Mouse (Mus musculus) kidney, postnatal 25 days (tissue): ENCODE measurements around the gene Hdac4.
A peak's percentile ranks its signal among the peaks of the same experiment; 100 is the strongest.

ENCODE experiments used
- DNase-seq, 2 experiments: peaks; one replicate each; pipeline ENCODE4 v3.0.0; 2021; ENCODE audit warnings: mixed read lengths in 2 of 2

The Hdac4 gene

DNA sequence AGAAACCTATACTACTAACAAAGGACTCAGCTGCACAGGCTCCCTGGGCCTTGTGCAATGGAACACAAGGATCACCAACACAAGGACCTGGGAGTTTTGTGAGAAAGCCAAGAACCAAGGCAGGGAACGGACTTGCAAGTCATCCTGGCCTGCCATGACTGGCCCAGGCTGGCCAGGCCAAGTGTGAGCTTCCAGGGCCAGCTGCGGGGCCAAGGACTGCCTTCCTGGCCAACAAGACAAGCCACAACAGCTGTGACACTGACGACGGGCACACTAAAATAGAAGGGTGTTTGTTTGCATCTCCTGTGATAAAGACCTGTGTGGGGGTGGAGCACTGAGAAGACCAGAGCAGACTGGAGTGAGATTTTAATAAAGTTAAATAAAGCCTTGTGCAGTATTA is 96.0 kb downstream of the Hdac4 start:
- peak; percentile 9 to 53 for DNase-seq

DNA sequence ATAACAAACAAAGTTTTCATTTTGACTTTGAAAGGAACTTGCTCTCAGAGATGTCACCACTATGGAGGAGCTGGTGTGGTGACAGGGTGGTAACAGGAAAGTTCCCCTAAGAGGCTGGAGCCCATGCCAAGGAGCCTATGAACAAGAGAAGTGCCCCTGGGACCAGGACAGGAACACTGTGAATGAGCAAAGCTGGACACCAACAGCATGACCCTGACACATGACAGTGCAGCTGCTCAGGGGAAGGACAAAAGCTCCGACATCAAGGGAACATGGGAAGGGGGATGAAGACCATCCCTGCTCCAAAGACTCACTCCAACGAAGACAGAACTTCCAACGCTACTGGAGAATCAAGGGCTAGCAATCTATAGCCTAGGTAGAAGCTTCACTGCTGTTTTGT is 97.0 kb downstream of the Hdac4 start:
- DNase-seq = no peak

DNA sequence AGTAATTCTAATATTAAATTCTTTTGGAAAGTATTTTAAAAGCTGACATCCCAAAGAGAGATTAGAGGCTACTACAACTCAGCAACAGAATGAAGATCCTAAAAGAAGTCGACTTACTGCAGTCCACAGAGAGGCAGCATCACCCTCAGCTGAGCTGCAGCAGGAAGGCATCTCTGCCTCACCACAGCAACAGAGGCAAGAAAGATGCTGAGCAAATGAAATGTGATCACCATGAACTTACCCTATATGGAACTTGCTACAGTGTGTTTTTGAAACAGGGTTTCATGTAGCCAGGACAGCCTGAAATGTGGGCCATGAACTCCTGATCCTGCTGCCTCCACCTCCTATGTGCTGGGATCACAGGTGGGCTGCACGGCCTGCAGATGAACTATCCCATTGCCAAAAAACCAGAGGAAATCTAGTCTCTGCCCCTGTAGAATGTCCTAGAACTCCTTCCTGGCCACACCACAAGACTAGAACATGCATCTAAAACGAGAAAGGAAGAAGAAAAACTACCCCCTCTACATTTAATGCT is 98.4 kb downstream of the Hdac4 start:
- DNase-seq = no peak

DNA sequence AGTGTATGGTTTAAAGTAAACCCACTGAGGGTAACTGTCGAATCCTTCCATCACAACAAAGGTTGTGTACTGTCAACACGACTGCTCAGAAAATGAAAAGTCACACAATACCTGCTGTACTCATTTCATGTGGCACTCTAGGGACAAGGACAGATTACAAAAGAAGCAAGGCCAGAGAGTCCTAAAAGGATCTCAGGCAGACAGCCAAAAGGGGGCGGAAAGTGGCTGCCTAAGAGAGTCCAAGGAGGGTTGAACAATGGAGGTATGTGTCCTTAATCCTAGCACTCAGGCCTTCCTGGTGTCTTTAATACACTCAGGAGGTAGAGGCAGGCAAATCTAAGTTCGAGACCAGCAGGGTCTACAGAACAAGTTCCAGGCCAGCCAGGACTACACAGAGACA is 103.2 kb downstream of the Hdac4 start:
- no peak for DNase-seq

DNA sequence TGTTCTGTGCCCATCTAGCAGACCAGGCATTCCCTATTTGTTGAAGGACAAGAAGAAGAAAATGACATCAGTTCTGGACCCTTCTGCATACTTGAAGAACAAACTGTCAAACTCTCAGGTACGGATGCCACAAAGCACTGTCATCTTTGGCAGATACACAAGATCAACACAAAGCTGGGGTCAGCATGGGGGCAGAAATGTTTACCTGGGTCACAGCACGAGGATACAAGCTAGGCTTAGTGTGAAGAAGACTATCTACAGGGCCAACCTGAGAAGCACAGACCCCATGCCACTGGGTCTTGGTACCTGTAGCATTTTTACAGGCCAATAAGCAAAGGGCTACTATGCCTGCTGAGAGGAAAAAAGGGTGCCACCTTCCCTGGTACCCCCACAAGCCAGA is 107.7 kb downstream of the Hdac4 start:
- DNase-seq = no peak

DNA sequence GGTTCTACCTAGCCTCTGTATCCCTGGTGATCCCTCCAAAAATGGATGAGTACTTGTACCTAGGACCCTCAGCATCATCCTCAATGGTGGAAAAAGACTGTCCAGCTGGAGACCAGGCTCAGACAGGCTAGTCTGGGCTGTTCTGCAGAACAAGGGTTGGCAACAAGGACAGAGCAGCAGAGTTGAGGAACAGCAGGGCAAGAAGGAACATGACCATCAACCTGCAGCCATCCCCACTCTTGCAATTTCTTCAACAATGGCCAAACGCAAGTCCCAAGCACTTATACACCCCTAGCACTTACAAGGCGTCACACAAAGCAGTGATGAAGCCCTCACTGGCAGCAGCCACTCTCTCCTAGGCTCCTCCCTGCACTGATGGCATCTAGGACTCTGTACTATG is 108.2 kb downstream of the Hdac4 start:
- DNase-seq = peak in 1 of 2 experiments; percentile 14

DNA sequence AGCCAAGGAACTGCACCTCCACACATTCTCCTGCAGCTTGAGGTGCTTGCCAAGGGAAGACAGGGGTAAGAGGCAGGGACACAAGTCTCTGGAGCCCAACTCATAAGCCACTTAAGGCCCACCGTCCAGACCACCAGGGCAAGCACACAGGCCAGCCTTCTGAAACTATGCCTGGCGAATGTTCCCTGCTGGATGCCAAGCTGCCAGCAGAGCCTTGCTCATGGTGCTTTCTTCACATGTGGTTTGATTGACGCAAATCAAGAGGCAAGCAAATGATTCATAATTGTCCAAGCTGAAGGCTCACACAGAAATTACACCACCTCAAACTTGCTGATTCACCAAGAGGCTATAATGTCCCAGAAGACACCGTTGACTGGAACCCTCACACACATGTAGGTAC is 108.7 kb downstream of the Hdac4 start:
- DNase-seq = no peak

DNA sequence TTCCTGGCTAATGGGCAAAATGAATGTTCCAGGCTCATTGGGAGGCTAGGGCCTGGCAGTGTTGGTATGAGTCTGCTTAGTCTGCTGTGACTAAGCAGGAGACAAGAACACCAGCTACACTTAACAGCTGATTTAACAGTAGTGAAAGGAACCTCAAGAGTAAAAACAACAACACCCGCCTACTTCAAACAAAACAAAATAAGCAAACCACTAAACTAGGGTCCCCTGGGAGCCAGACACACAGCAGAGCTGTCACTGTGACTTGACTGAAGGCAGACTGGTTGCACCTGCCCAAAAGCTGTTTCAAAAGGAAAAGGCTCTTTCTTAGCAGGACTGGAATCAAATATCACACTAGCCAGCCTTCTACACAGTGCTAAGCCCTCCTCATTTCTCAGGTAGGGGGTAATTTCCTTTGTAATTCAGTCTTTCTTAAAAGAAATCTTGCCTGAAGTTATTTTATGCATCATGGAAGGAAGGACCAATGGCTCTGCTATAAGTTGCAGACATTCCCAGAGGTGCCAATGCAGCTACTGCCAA is 109.2 kb downstream of the Hdac4 start:
- no peak for DNase-seq

DNA sequence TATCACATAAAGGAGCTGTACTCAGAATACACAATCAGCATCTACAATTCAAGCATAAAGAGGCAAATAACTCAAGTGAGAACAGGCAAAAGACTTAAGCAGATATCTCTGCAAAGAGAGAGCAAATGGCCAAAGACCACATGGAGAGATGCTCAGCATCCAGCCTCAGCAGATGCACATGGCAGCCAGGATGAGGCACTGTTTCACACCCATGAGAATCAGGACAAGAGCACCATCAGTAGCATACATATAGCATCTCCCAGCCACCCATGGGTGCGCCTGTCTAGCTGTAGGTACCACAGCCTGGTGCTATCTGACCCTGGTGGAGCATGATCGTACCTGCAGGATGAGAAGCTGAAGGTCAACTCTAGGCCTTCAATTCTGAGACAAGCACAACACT is 110.8 kb downstream of the Hdac4 start:
- DNase-seq = no peak

DNA sequence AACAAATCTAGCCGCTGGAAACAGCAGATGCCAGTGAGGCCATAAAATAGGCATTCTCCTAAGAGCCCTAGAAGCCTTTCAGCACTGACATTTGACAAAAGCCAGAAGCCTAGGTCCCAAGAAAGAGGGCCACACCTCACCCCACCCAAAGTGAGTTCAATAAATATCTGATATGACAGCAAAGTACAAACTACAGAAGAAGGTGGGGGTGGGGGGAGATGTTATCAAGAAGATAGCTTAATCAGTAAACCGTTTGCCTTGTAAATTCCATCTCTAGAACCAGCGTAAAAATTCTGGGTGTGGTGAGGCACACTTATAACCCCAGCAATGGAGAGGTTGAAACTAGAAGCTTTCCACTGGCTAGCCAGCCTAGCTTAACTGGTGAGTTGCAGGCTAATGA is 111.5 kb downstream of the Hdac4 start:
- no peak for DNase-seq

DNA sequence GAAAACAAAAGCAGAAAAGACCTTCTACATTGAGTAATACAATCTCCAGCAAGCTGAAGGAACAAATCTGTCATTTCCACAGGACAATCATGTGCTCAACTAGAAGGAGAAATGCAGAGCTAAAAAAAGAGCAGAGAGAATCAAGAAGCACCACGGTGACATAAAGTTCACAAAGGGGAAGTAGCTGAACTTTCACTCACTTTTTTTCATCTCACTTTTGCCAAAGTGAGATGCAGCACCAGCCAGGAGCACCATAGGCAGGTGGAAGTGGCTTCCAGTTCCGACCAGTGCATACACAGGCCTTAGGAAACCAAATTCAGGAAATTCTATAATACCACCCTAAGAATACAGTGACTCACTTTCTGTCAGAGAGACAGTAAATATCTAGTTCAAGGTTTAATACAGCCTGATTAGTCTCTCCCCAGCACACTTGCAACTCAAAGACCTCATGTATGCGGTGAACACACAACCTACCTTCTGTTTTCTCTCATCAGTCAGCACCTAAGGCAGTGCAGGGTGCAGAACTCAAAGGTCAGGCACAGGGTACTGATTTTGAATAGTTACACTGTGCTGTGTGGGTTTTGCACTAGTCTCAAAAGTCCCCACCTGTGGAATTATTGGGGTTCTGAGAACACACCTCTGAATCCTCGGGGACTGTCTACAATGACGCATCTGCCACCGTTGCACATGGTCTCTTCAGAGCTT is 112.5 kb downstream of the Hdac4 start:
- no peak for DNase-seq

DNA sequence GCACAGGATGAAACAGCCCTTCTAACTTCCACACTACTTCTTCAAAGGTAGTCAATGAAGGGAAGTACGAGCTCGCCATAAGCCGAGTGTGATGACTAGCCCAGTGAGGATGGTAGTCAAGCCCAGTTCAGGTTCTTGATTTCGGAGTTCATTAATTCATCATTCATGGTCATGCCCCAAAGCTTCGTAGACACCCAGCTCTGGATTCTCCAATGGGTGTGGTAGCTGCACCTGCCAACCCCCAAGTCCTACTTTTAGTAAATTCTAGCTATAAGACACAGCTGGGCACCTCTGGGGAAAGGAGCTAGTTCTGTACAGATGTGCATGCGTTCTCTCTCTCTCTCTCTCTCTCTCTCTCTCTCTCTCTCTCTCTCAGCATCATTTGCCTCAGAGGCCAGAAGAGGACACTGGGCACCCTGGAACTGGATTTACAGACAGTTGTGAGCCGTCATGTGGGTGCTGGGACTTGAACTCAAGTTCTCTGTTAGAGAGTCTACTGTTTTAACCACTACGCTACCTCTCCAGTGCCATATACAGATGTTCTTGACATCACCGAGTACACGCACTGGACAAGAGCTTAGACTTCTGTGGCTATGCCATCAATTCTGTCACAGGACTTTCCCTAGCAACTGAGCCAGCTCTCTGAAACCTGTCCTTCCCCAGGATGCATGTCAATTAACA is 113.2 kb downstream of the Hdac4 start:
- no peak for DNase-seq

DNA sequence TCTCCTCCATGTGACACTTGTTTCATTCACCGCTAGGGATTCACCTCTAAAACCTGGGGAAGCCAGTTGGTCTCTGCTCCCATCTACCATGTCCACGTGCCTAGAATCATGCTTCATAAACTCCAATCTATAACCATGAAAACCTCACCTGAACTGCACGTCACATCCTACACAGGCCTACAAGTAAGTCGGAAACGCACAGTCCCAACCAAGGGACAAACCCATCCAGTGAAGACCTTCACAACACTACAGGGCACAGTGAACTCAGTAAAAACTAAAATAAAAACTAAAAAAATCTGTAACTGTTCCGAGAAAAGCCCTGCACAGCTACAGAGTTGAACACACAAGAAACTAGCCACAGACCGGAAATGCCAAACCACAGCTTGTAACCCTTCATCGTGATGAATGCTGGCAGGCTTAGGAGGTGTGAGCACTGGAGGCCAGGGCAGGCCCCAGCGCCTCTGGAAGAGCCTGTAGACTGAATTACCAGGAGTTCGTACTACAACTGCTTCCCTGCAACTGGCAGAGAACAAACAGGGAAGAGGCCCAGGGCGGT is 115.4 kb downstream of the Hdac4 start:
- DNase-seq = peak in 1 of 2 experiments; percentile 18

DNA sequence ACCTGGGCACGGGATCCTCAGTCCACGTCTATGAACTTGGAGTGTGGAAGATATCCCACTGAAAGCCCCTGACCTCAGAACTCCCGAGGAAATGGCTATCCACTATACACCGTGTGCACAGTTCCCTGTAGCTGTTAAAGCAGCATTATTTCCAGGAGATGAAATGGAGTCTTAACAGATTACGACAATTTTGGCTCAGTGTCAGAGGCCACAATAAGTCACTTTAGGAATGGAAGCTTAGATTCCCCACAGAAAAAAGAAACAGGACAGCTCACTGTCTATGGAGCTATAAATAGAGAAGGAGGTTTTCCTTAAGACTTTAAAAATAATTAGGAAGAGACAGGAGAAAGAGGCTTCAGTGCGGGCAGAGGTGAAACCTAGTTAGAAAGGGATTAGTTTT is 120.2 kb downstream of the Hdac4 start:
- peak in 1 of 2 experiments; percentile 30 for DNase-seq

DNA sequence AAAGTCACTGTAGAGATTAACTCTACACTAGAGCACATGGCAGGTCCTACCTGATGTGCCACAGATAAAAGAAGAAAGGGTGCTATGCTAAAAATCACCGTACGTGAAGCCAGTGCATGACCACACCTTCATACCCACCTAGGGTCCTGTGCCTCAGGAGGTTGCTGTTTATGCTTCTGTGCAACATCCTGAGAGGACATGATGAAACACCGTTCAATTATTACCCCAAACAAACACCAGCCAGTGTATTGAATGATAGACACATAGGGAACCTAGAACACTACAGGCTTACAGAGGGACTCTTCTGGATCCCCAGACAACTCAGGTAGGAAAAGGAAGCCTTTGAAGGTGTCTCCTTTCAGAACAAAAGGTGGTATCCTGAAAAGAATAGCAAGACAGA is 120.8 kb downstream of the Hdac4 start:
- no peak for DNase-seq

DNA sequence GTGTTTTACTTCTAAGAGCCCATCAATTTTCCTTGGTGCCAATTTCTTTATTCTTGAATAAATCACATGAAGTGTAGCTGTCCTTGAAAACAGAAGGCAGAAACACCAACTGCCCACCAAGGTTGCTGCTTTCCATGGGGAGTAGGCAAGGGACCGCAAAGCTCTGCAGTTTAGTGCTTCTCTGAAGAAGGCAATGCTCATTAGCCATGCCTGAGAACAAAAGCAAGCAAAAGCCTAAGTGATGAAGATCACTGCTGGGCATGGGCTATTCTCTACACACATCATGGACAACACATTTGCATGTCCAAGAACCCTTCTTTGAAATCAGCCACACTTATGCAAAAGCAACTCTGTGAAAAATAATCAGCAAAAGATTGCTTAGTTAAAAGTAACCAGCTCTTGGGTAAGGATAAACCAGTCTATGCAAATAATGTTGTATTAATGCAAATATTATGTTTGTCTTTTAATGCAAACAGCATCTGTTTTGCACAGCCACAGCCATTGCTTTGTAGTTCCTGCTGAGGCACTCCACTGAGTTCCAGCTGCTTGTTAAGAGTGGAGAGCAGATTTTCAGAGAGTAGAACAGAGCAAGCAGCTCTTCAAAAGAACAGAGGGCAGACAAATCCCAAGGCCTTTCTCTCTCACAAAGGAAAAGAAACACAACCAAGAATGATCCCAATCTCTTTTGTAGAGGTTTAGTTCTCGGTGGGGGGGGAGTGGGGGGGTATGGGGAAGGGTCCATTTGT is 125.4 kb downstream of the Hdac4 start:
- no peak for DNase-seq

DNA sequence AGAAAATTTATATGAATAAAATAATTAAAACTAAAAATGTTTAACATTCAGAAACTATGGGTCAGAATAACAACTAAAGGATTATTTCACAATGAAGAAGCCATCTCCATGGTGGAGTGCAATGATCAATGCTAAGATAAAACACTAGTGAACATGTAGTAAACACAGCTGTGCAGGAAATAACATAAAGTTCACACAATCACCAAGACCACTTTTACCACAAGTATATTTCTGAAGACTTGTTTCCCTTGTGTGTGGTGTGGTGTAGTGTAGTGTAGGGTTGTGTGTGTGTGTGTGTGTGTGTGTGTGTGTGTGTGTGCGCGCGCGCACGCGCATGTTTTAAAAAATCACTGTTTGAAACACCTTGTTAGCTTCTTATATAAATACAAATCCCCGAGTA is 126.0 kb downstream of the Hdac4 start:
- no peak for DNase-seq

DNA sequence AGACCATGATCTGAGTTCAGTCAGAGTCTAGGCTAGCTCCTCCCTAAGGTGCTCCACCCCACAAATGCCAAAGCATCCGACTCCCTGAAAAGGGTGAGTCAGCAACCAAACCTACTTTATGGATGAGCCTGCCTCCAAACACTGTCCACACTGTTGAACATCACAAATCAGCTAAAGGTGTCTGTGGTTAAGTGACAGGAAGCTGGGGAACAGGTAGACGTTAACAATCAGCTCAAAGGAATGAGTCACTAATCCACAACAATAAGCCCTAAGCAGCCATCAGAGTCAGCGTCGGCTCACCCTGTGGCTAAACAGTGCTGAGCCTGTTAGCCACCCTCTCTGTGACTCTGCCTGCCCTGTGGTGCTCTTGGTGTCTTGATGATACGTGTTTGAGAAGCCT is 131.2 kb downstream of the Hdac4 start:
- DNase-seq = no peak

DNA sequence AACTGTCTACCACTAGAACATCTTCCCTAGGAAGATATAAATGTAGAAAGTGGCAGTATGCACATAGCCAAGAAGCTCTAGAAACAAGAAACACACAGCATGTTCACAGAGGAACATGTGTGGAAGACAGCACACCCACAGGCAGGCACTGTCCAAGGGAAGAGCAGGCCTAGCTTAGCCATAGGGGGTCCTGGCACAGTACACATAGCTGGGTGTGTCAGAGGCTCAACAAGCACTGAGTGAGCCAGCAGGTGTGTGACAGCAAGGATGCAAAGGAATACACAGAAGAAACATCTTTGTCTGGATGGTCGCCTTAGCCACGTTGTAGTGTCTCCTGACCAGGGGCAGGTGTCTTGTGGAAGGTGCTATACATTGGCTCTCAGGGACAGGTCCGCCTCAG is 132.2 kb downstream of the Hdac4 start:
- DNase-seq = no peak

DNA sequence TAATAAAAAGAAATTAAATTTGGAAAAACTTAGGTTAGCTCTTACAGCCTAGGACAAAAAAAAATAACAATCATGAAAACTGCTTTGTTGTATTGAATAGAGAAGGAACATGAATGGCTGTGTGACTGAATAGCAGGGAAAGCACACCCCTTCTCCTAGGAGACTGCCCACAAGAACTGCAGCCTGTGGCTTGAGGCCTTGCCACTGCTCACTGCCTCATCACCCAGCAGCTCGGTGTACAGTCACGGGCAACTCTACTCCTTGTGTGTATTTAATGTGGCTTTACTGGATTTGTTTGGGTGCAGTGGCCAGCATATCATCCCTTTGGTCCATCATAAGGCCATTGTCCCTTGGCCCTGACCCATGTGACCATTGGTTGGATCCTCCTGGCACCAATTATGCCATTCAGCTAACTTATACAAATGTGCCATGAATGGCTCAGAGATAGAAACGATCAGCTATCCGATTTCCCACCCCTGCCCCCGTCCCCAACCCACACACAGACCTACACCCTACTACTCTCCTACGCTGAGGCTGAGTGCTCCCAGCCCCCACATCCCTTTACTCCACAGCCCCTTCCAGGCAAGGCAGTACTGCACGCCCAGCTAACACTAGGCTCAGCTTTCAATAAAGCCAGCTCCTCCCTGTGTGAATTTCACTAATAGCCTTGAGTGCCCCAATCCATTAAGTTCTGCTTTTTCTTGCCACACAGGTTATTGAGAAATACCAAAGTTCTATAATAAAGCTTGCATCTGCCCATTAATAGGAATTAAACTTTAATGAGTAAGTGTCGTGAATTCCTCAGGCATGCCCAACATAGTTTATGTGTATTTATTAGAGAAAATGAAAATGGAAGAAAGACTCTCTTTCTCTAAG is 134.1 kb downstream of the Hdac4 start:
- no peak for DNase-seq

DNA sequence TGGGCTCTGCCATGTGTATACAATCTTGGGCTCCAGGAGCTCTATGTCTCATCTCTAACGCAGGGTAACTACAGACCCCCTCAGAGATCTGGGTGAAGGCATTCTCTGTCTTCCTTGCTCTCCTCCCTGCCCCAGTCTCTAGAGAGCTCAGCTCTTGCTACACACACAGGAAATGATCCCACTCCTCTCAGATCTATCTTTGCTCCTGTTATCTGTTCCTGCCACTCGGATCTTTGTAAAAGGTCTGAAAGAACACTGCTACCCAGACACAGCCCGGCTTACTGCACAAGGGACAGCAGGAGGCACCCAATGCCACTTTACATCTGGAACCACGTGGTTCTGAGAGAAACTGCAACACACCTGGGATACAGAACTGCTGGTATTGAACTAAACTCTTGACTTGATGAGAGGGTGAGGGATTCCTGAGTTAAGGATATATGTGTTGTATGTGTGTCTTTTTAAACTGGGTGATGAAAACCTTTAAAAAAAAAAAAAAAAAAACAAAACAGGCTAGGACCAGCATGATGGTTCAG is 134.9 kb downstream of the Hdac4 start:
- no peak for DNase-seq

DNA sequence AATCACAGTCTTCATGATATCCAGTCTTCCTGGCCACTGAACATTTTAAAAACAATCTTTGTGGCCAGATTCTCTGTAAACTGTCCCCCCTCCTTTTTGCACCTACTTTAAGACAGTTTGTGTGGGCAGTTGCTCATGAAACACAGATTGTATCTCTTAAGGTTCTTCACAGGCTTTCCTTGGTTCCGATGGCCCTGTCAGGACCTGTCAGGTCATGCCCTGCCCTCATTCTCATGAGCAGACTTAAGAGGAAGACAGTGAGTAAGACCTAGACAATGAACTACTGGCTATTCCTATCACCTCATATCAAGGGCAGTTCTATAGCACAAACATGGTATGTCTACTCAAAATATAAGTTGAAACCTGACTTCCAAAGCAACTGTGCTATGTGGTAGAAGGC is 135.9 kb downstream of the Hdac4 start:
- DNase-seq = no peak
